Mouse (Mus musculus) embryonic facial prominence, embryonic 13.5 days (tissue): Measurements from ENCODE around the gene Xrn1. TPM values are rescaled to one million over a fixed set of nuclear protein-coding genes. Genes with fewer than 3 reads are reported as not detected.

Experiments used
- ATAC-seq: fragments of 200-750 bp; cut with Nextera tagmentation; 2 replicates; pipeline ENCODE4 v1.8.0; 2017; ENCODE audit warnings: low read depth; ENCODE audit not compliant: insufficient number of reproducible peaks, insufficient read depth, low FRiP score, low TSS enrichment
- H3K27ac ChIP-seq: fragments of 300-500 bp; sonication (generic); 2 replicates; pipeline ENCODE4 v1.5.1; 2015; ENCODE audit warnings: moderate library complexity, mild to moderate bottlenecking, inconsistent platforms
- H3K27me3 ChIP-seq: fragments of 300-500 bp; sonication (generic); 2 replicates; pipeline ENCODE4 v1.6.1; 2015; ENCODE audit warnings: mild to moderate bottlenecking, inconsistent platforms
- H3K36me3 ChIP-seq: fragments of 300-500 bp; sonication (generic); 2 replicates; pipeline ENCODE4 v1.6.1; 2015; ENCODE audit warnings: mild to moderate bottlenecking, inconsistent platforms
- H3K4me1 ChIP-seq: fragments of 300-500 bp; sonication (generic); 2 replicates; pipeline ENCODE4 v1.6.1; 2015; ENCODE audit warnings: inconsistent platforms
- H3K4me2 ChIP-seq: fragments of 300-500 bp; sonication (generic); 2 replicates; pipeline ENCODE4 v1.6.1; 2015; ENCODE audit warnings: moderate library complexity, mild to moderate bottlenecking, inconsistent platforms
- H3K4me3 ChIP-seq: fragments of 300-500 bp; sonication (generic); 2 replicates; pipeline ENCODE4 v1.5.1; 2015; ENCODE audit warnings: mild to moderate bottlenecking, inconsistent platforms
- H3K9ac ChIP-seq: fragments of 300-500 bp; sonication (generic); 2 replicates; pipeline ENCODE4 v1.6.1; 2015; ENCODE audit warnings: mild to moderate bottlenecking, inconsistent platforms
- H3K9me3 ChIP-seq: fragments of 300-500 bp; sonication (generic); 2 replicates; pipeline ENCODE4 v1.6.1; 2016; ENCODE audit warnings: inconsistent platforms
- WGBS: fragments of 180-500 bp; shearing (Covaris S2); methylation state at CpG from one replicate; pipeline ENCODE4 v1.1.7; 2015; ENCODE audit warnings: mixed read lengths; 5-methylcytosine and 5-hydroxymethylcytosine counted together
- polyA plus RNA-seq: library from polyadenylated mRNA; unstranded; fragments of >200 nt; fragmentation: Nextera tagmentation; extraction: Ambion mirVana; gene quantifications from 2 replicates; pipeline ENCODE4 v1.2.1, GENCODE M21; 2015

Gene Xrn1
- polyA plus RNA-seq, 1 experiment from 2014 or later = 25.2 TPM

DNA sequence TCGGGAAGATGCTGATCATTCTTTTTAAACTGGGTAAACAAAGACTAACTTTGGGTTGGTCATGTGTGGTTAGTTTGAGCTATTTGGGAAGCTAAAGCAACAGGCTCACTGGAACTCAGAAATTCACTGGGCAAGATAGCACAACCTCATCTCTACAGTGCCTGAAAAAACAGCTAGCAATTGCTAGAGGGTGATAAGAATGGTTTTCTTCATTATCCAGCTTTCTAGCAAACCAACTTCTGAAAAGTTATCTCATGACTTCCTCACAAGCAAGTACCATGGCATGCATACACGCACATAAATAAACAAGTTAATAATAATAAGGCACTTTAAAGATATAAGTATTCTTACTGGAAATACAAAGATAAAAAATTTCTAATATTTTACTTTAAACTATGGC lies 23.7 kb downstream of the Xrn1 start:
- Histone ChIP-seq H3K4me1 (no peaks in the 10 kb centered on the region), H3K27me3 (no peaks in the 10 kb centered on the region), H3K9me3 (no peaks in the 10 kb centered on the region), H3K4me2 (no peak overlapping the region), H3K36me3 (peaks cover 63% of the 10 kb centered on the region), H3K4me3 (no peak overlapping the region), H3K9ac (no peak overlapping the region), H3K27ac (no peak overlapping the region)
- ATAC-seq = no peak
- 89% methylated on average over 2 of the region's 2 CpGs for WGBS

- 86% methylated on average over 6 of the region's 6 CpGs for WGBS
- Histone ChIP-seq H3K9me3 (no peaks in the 10 kb centered on the region), H3K9ac (no peak overlapping the region), H3K4me3 (no peak overlapping the region), H3K36me3 (peaks cover 72% of the 10 kb centered on the region), H3K27me3 (no peaks in the 10 kb centered on the region), H3K4me2 (no peak overlapping the region), H3K27ac (no peak overlapping the region), H3K4me1 (no peaks in the 10 kb centered on the region)
- no peak for ATAC-seq
These were observed 25.3 kb downstream of the Xrn1 start for GRCm38 (mm10) chr9:95979896-95980295.

GRCm38 (mm10) chr9:95992255-95992654 lies 37.7 kb downstream of the Xrn1 start:
- Histone ChIP-seq H3K27ac (no peak overlapping the region), H3K4me1 (no peaks in the 10 kb centered on the region), H3K4me3 (no peak overlapping the region), H3K9me3 (no peaks in the 10 kb centered on the region), H3K9ac (no peak overlapping the region), H3K36me3 (peaks cover 58% of the 10 kb centered on the region), H3K27me3 (no peaks in the 10 kb centered on the region), H3K4me2 (no peak overlapping the region)
- 95% methylated on average over 2 of the region's 2 CpGs for WGBS
- no peak for ATAC-seq

DNA sequence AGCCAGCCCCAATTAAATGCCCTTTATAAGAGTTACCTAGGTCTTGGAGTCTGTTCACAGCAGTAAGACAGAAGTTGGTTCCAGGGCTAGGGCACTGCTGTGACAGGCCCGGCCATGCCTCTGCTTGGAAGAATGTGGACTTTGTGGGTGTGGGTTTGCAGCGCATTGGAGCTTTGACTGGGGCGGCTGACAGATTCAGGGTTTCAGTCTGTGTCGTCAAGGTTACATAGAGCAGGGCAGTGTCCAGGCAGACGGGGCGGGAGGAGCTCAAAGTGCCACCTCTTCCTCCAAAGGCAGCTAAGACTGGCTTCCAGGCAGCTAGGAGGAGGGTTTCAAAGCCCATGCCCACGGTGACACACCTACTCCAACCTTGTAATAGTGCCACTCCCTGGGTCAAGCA lies 49.9 kb downstream of the Xrn1 start:
- Histone ChIP-seq H3K27me3 (no peaks in the 10 kb centered on the region), H3K27ac (no peak overlapping the region), H3K9me3 (no peaks in the 10 kb centered on the region), H3K4me2 (no peak overlapping the region), H3K36me3 (peaks cover 82% of the 10 kb centered on the region), H3K4me1 (no peaks in the 10 kb centered on the region), H3K4me3 (no peak overlapping the region), H3K9ac (no peak overlapping the region)
- ATAC-seq = no peak
- 88% methylated on average over 7 of the region's 7 CpGs for WGBS

DNA sequence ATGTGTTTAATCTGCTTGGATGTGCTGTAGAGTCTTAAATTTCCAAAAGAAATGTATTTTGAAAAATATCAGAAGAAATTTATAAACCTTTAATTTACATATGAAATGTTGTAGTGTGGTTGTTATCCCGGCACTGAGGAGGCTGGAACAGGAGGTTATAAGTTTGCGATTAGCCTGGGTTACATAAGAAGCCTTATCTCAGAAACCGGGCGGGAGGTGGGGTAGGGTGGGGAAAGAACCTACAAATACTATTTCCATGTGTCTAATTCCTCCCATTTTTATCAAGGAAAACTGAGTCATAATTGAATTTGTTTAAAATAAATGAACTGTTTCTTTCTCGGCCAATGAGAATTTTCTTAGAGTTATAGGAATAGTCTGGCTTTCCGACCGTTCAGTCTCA lies 56.1 kb downstream of the Xrn1 start:
- no peak overlapping the region for H3K4me3 ChIP-seq
- no peak overlapping the region for H3K27ac ChIP-seq
- no peak for ATAC-seq
- no peaks in the 10 kb centered on the region for H3K4me1 ChIP-seq
- H3K27me3 ChIP-seq = no peaks in the 10 kb centered on the region
- H3K9me3 ChIP-seq = no peaks in the 10 kb centered on the region
- H3K4me2 ChIP-seq = no peak overlapping the region
- H3K9ac ChIP-seq = no peak overlapping the region
- 90% methylated on average over 7 of the region's 7 CpGs for WGBS
- peaks cover 70% of the 10 kb centered on the region for H3K36me3 ChIP-seq

- Histone ChIP-seq H3K4me3 (no peak overlapping the region), H3K4me1 (no peaks in the 10 kb centered on the region), H3K9ac (no peak overlapping the region), H3K9me3 (no peaks in the 10 kb centered on the region), H3K36me3 (peaks cover 64% of the 10 kb centered on the region), H3K27me3 (no peaks in the 10 kb centered on the region), H3K27ac (no peak overlapping the region), H3K4me2 (no peak overlapping the region)
- ATAC-seq = no peak
- WGBS = 83% methylated on average over 3 of the region's 3 CpGs
These were observed 69.4 kb downstream of the Xrn1 start for GRCm38 (mm10) chr9:96023921-96024320.

DNA sequence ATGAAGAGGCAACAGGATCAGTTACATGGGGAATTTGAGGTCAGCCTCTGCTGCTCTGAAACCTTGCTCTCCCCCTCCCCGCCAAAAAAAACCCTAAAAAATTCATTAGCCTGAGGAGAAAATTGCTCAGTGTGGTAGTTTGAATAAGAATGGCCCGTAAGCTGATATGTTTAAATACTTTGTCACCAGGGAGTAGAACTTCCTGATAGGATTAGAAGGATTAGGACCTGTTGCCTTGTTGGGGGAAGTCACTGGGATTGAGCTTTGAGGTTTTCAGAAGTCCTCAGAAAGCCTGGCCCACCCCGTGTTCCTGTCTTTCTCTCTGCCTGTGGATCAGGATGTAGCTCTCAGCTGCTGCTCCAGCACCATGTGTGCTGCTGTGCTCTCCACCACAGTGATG lies 73.4 kb downstream of the Xrn1 start:
- Histone ChIP-seq H3K9ac (no peak overlapping the region), H3K27ac (no peak overlapping the region), H3K4me3 (no peak overlapping the region), H3K27me3 (no peaks in the 10 kb centered on the region), H3K9me3 (no peaks in the 10 kb centered on the region), H3K36me3 (peaks cover 82% of the 10 kb centered on the region), H3K4me1 (no peaks in the 10 kb centered on the region), H3K4me2 (no peak overlapping the region)
- 36% methylated on average over 3 of the region's 3 CpGs for WGBS
- no peak for ATAC-seq

DNA sequence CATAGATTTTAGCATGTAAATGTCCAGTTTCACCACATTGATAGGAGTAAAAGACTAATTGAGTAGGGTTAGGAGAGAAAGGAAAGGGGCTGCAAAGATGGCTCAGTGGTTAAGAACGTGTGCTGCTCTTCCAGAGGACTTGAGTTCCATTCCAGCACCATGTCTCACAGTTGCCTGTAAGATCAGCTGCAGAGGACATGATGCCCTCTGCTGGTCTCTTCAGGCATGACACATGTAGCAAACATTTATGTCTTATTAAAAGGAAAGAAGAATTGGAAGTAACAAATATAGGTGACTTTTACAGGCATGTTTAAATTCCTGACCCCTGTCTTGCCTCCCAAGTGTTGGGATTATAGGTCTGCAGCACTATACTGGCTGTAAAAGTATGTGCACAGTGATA lies 74.3 kb downstream of the Xrn1 start:
- 52% methylated on average over 1 of the region's 1 CpGs for WGBS
- Histone ChIP-seq H3K9me3 (no peaks in the 10 kb centered on the region), H3K27ac (no peak overlapping the region), H3K9ac (no peak overlapping the region), H3K4me2 (no peak overlapping the region), H3K4me1 (no peaks in the 10 kb centered on the region), H3K4me3 (no peak overlapping the region), H3K36me3 (peaks cover 83% of the 10 kb centered on the region), H3K27me3 (no peaks in the 10 kb centered on the region)
- no peak for ATAC-seq

- no peak overlapping the region for H3K9ac ChIP-seq
- H3K4me3 ChIP-seq = no peak overlapping the region
- H3K36me3 ChIP-seq = peaks cover 82% of the 10 kb centered on the region
- H3K27me3 ChIP-seq = no peaks in the 10 kb centered on the region
- no peak for ATAC-seq
- no peaks in the 10 kb centered on the region for H3K4me1 ChIP-seq
- no peak overlapping the region for H3K27ac ChIP-seq
- H3K9me3 ChIP-seq = no peaks in the 10 kb centered on the region
- H3K4me2 ChIP-seq = no peak overlapping the region
- 88% methylated on average over 5 of the region's 5 CpGs for WGBS
These were observed 75.3 kb downstream of the Xrn1 start for GRCm38 (mm10) chr9:96029886-96030285.

- ATAC-seq = no peak
These were observed 81.0 kb downstream of the Xrn1 start for GRCm38 (mm10) chr9:96035371-96036086.

DNA sequence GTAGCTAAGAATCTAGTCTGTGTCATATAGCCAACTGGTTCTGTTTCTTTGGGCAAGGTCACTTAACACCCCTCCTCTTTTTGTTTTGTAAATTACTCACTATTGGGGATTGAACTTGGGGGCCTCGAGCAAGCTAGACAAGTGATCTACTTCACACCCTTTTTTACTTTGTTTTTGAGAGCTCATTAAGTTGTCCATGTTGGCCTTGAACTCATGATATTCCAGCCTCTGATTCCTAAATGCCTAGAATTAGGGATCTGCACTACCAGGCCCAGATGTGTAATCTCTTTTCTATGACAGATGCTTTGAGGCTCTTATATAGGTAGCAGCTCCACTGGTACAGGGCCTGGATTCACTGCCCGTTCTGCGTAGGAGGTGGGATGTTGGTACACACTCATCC lies 89.7 kb downstream of the Xrn1 start:
- H3K36me3 ChIP-seq = peaks cover 78% of the 10 kb centered on the region
- no peaks in the 10 kb centered on the region for H3K27me3 ChIP-seq
- no peak for ATAC-seq
- H3K9me3 ChIP-seq = peaks cover 4% of the 10 kb centered on the region; the same call in 1 of the 2 replicates
- H3K4me1 ChIP-seq = no peaks in the 10 kb centered on the region
- 91% methylated on average over 3 of the region's 3 CpGs for WGBS
- H3K27ac ChIP-seq = no peak overlapping the region
- H3K4me3 ChIP-seq = no peak overlapping the region
- H3K9ac ChIP-seq = no peak overlapping the region
- H3K4me2 ChIP-seq = no peak overlapping the region

More at GRCm38 (mm10) chr9:96035371-96036086, 81.0 kb downstream of the Xrn1 start:
- peaks cover 78% of the 10 kb centered on the region for H3K36me3 ChIP-seq
- no peak overlapping the region for H3K4me2 ChIP-seq
- H3K27me3 ChIP-seq = no peaks in the 10 kb centered on the region
- no peak overlapping the region for H3K9ac ChIP-seq
- H3K27ac ChIP-seq = no peak overlapping the region
- no peak overlapping the region for H3K4me3 ChIP-seq
- H3K9me3 ChIP-seq = no peaks in the 10 kb centered on the region
- 88% methylated on average over 3 of the region's 3 CpGs for WGBS
- no peaks in the 10 kb centered on the region for H3K4me1 ChIP-seq

GRCm38 (mm10) chr9:96051501-96051900 lies 96.9 kb downstream of the Xrn1 start:
- WGBS = 94% methylated on average over 4 of the region's 4 CpGs
- H3K4me1 ChIP-seq = no peaks in the 10 kb centered on the region
- H3K27ac ChIP-seq = no peak overlapping the region
- no peak overlapping the region for H3K9ac ChIP-seq
- H3K4me3 ChIP-seq = no peak overlapping the region
- no peaks in the 10 kb centered on the region for H3K27me3 ChIP-seq
- no peak for ATAC-seq
- H3K4me2 ChIP-seq = no peak overlapping the region
- H3K9me3 ChIP-seq = peaks cover 5% of the 10 kb centered on the region; the same call in 1 of the 2 replicates
- peaks cover 81% of the 10 kb centered on the region for H3K36me3 ChIP-seq
